Mouse (Mus musculus) right cerebral cortex, postnatal 14 days (tissue): ENCODE data around the gene Gsta2.
"Not testable (repeated sequence)": the region's sequence is repeated elsewhere in the genome, so short reads cannot be mapped to it uniquely, and the experiment has no call there.

Experiments used
- DNase-seq: peaks from one replicate; pipeline ENCODE4 v3.0.0; 2022

Gene Gsta2

GRCm38 (mm10) chr9:78296089-78296488 lies 59.5 kb downstream of the Gsta2 start:
- DNase-seq = peak; percentile 15

- DNase-seq = not testable (repeated sequence)
Measured at GRCm38 (mm10) chr9:78294781-78295180, 60.8 kb downstream of the Gsta2 start.

GRCm38 (mm10) chr9:78293683-78294082 lies 61.9 kb downstream of the Gsta2 start:
- DNase-seq = not testable (repeated sequence)

GRCm38 (mm10) chr9:78292462-78292861 lies 63.1 kb downstream of the Gsta2 start:
- DNase-seq = not testable (repeated sequence)

GRCm38 (mm10) chr9:78289723-78290122 lies 65.9 kb downstream of the Gsta2 start, which contains the start of gene Gm10639:
Gene Gm10639 (plus strand): TSS chr9:78289923.
- DNase-seq = not testable (repeated sequence)

- not testable (repeated sequence) for DNase-seq
Measured at GRCm38 (mm10) chr9:78289063-78289462, 66.5 kb downstream of the Gsta2 start.

GRCm38 (mm10) chr9:78282002-78282711 lies 73.4 kb downstream of the Gsta2 start:
- not testable (repeated sequence) for DNase-seq
